Mouse (Mus musculus): ENCODE results near the gene Slco2a1. TPM values are rescaled to one million over a fixed set of nuclear protein-coding genes. Genes with fewer than 3 reads are reported as not detected.

The Slco2a1 gene
- polyA plus RNA-seq, 1 experiment from 2014 or later: 15.2 TPM

DNA sequence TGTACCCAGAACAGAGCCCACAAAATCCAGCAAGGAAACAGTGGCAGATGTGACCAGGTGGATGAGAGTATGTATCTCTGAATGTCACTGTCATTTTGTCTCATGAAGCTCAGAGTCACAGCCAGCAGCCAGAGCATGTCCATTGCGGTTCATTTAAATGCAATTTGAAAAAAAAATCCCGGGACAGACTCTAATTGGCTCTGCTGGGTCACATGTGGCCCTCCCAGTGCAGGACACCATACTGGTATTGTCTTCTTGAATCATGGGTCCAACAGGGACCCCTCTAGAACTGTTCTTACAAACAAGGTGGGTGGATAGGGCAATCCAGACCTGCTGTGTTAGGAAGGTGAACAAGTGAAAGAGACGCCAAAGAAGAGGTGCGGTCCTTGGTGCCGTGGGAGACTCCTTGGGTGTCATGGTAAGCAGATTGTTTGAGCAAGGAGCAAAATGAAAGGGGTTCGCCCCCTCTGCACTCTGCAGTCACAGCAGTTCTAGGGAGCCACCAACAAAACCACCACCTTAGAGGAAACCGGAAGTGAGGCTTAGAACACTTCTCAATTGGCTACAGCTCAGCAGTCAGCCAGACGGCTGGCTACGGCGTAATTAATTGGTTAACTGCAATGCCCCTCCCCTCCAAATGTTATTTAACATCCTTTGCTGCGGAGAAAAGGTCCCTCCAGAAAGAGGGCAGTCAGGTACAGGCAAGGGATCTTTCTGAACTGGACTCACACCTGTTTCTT, 38.8 kb downstream of the Slco2a1 start:
- no peak overlapping the region for H3K4me3 ChIP-seq (ENCODE audit: low read length)
- no peaks in the 10 kb centered on the region for H3K9me3 ChIP-seq (ENCODE audit: control insufficient read depth, low read length)
- H3K4me1 ChIP-seq (ENCODE audit: control insufficient read depth, insufficient read depth, low read length): peaks cover 7% of the 10 kb centered on the region; the same call in 1 of the 2 replicates
- H3K9ac ChIP-seq (ENCODE audit: low read depth, low read length): no peak overlapping the region
- H3K36me3 ChIP-seq (ENCODE audit: control insufficient read depth, insufficient read depth, low read length): no peaks in the 10 kb centered on the region
- no peak overlapping the region for H3K4me2 ChIP-seq (ENCODE audit: low read depth, low read length)
- H3K27ac ChIP-seq (ENCODE audit: low read length): no peak overlapping the region
- 75% methylated on average over 11 of the region's 11 CpGs for WGBS
- H3K27me3 ChIP-seq (replicated peaks; ENCODE audit: control insufficient read depth, insufficient read depth, low read length): no peaks in the 10 kb centered on the region
- no peak for ATAC-seq

DNA sequence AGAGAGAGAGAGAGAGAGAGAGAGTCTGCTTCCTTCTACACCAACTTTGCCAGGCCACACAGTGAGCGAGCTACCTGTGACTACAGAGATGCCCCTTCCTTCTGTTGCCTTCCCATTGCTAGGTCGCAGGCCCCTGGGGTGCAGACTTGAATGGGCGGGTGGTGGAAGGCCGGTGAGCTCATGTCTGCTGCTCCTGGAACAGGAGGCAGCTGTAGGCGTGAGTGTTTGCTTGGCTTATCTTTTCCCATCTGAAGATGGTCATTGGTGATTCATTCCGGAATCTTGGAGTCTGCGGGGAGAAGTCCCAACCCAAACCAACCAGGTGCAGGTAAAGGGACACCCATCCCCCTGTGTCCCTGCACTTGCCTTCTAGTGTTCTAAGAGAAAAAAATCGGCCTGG, 40.5 kb downstream of the Slco2a1 start:
- no peaks in the 10 kb centered on the region for H3K9me3 ChIP-seq (ENCODE audit: control insufficient read depth, low read length)
- peak; percentile 15; the same call in 1 of the 2 replicates for ATAC-seq
- WGBS: 50% methylated on average over 8 of the region's 8 CpGs

DNA sequence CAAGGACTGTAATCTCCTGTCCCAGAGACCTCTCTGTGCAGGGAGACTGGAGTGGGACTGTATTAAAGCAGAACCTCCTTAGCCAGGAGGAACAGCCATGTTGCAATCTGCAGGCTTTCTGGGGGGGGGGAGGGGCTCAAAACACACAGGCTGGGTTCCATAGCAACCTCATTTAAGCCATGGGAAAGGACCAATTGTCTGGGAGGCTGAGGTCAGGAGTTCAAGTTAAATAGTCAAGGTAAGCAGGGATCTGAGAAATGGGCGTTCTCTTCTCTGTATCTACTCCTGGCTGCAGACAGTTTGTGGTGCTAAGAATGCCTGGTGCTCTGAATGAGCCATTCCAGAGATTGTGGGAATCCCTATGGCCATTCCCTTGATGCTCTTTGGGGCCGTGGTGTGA, 41.5 kb downstream of the Slco2a1 start:
- Histone ChIP-seq H3K4me3 (ENCODE audit: low read length) (no peak overlapping the region), H3K36me3 (ENCODE audit: control insufficient read depth, insufficient read depth, low read length) (no peaks in the 10 kb centered on the region), H3K9me3 (ENCODE audit: control insufficient read depth, low read length) (no peaks in the 10 kb centered on the region), H3K4me1 (ENCODE audit: control insufficient read depth, insufficient read depth, low read length) (peaks cover 7% of the 10 kb centered on the region; the same call in 1 of the 2 replicates), H3K27ac (ENCODE audit: low read length) (no peak overlapping the region), H3K9ac (ENCODE audit: low read depth, low read length) (no peak overlapping the region), H3K4me2 (ENCODE audit: low read depth, low read length) (no peak overlapping the region), H3K27me3 (replicated peaks; ENCODE audit: control insufficient read depth, insufficient read depth, low read length) (no peaks in the 10 kb centered on the region)
- 68% methylated on average over 2 of the region's 2 CpGs for WGBS
- ATAC-seq: no peak

More for the DNA sequence above, 40.5 kb downstream of the Slco2a1 start:
- peaks cover 7% of the 10 kb centered on the region; the same call in 1 of the 2 replicates for H3K4me1 ChIP-seq (ENCODE audit: control insufficient read depth, insufficient read depth, low read length)
- no peak overlapping the region for H3K4me3 ChIP-seq (ENCODE audit: low read length)
- H3K36me3 ChIP-seq (ENCODE audit: control insufficient read depth, insufficient read depth, low read length): no peaks in the 10 kb centered on the region
- no peak overlapping the region for H3K27ac ChIP-seq (ENCODE audit: low read length)
- no peaks in the 10 kb centered on the region for H3K27me3 ChIP-seq (replicated peaks; ENCODE audit: control insufficient read depth, insufficient read depth, low read length)
- H3K9ac ChIP-seq (ENCODE audit: low read depth, low read length): no peak overlapping the region
- no peak overlapping the region for H3K4me2 ChIP-seq (ENCODE audit: low read depth, low read length)

DNA sequence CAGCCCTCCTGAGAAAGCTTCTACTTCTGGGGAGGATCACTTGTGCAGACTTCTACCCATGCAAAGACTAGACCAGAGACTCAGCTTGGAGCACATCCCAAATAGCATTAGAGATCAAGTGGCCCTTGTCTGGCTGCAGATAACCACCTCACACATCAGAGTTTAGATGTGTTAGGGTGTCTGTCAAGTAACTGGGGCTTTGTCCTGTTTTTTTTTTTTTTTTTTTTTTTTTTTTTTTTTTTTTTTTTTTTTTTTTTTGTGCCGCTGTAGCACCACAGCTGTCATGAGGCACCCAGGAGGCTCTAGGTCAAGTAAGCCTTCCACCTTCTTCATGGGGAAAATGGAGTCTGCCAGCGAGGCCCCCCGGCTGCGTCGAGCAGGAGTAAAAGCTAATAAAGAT, 42.7 kb downstream of the Slco2a1 start:
- 42% methylated on average over 5 of the region's 5 CpGs for WGBS
- Histone ChIP-seq H3K4me1 (ENCODE audit: control insufficient read depth, insufficient read depth, low read length) (peaks cover 7% of the 10 kb centered on the region; the same call in 1 of the 2 replicates), H3K4me2 (ENCODE audit: low read depth, low read length) (no peak overlapping the region), H3K27me3 (replicated peaks; ENCODE audit: control insufficient read depth, insufficient read depth, low read length) (no peaks in the 10 kb centered on the region), H3K4me3 (ENCODE audit: low read length) (no peak overlapping the region), H3K36me3 (ENCODE audit: control insufficient read depth, insufficient read depth, low read length) (no peaks in the 10 kb centered on the region), H3K27ac (ENCODE audit: low read length) (no peak overlapping the region), H3K9me3 (ENCODE audit: control insufficient read depth, low read length) (no peaks in the 10 kb centered on the region), H3K9ac (ENCODE audit: low read depth, low read length) (no peak overlapping the region)
- no peak for ATAC-seq

DNA sequence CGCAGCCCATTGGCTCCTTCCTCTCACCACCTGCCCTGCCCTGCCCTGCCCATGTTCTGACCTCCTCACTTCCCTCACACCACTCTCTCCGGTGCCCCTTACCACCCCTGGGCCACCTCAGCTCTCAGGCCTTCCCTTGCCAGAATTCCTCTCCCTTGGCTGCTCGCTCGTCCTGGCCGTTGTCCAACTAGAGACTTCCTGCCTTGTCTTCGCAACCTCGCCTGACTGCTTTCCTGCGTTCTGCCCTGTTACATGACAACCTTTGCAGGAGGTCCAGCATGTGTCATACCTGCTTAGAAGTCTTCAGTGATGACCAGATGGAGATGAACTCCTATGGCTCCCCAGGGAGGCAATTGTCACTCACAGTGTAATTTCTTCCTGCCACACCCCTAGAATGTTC, 43.7 kb downstream of the Slco2a1 start:
- no peak; the same call in 1 of the 2 replicates for ATAC-seq
- no peak overlapping the region for H3K9ac ChIP-seq (ENCODE audit: low read depth, low read length)
- WGBS: 47% methylated on average over 8 of the region's 8 CpGs

DNA sequence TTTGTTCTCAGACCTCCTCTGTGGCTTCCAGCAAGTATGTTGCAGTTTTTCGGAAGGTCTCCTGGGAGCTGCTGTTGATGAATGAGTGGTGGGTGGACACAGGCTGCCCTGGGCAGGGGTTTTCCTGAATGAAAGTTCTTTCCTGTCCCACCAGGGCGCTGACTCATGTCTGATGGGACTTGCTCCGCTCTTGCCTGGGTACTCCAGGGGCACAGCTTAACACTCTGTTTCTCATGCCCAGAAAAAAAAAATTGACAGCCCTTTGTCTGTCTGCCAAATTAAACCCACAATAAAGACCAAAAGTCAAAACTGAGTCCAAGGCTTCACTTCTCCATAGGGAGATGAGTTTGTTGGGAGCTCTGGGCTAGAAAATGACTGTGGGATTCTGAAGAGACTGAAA, 44.9 kb downstream of the Slco2a1 start:
- WGBS: 80% methylated on average over 3 of the region's 3 CpGs
- Histone ChIP-seq H3K27ac (ENCODE audit: low read length) (no peak overlapping the region), H3K4me3 (ENCODE audit: low read length) (no peak overlapping the region), H3K9me3 (ENCODE audit: control insufficient read depth, low read length) (no peaks in the 10 kb centered on the region), H3K9ac (ENCODE audit: low read depth, low read length) (no peak overlapping the region), H3K36me3 (ENCODE audit: control insufficient read depth, insufficient read depth, low read length) (no peaks in the 10 kb centered on the region), H3K4me2 (ENCODE audit: low read depth, low read length) (no peak overlapping the region), H3K27me3 (replicated peaks; ENCODE audit: control insufficient read depth, insufficient read depth, low read length) (no peaks in the 10 kb centered on the region), H3K4me1 (ENCODE audit: control insufficient read depth, insufficient read depth, low read length) (peaks cover 7% of the 10 kb centered on the region; the same call in 1 of the 2 replicates)
- no peak for ATAC-seq

More for the DNA sequence above, 43.7 kb downstream of the Slco2a1 start:
- H3K36me3 ChIP-seq (ENCODE audit: control insufficient read depth, insufficient read depth, low read length): no peaks in the 10 kb centered on the region
- no peak overlapping the region for H3K4me2 ChIP-seq (ENCODE audit: low read depth, low read length)
- H3K4me3 ChIP-seq (ENCODE audit: low read length): no peak overlapping the region
- no peaks in the 10 kb centered on the region for H3K9me3 ChIP-seq (ENCODE audit: control insufficient read depth, low read length)
- peaks cover 7% of the 10 kb centered on the region; the same call in 1 of the 2 replicates for H3K4me1 ChIP-seq (ENCODE audit: control insufficient read depth, insufficient read depth, low read length)
- no peak overlapping the region for H3K27ac ChIP-seq (ENCODE audit: low read length)
- no peaks in the 10 kb centered on the region for H3K27me3 ChIP-seq (replicated peaks; ENCODE audit: control insufficient read depth, insufficient read depth, low read length)

DNA sequence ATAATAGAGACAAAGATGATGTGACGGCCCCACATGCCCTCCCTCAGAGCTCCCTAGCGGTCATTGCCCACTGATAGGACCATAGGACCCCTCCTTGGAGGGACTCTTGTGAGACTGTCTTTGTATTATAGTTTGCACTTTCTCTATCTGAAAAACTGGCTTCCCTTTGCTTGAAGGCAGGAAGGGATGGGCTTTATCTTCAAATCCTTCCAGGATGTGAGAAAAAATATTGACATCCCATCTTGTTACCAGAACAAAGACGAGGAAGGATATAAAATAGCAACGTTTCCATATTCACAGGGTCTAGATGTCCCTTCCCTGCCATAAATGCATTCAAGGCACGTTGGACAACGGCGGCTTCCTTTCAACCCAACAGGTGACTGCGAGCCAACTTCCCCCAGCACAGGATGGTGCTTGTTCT, 48.5 kb downstream of the Slco2a1 start:
- no peaks in the 10 kb centered on the region for H3K9me3 ChIP-seq (ENCODE audit: control insufficient read depth, low read length)
- ATAC-seq: no peak
- 76% methylated on average over 8 of the region's 8 CpGs for WGBS

DNA sequence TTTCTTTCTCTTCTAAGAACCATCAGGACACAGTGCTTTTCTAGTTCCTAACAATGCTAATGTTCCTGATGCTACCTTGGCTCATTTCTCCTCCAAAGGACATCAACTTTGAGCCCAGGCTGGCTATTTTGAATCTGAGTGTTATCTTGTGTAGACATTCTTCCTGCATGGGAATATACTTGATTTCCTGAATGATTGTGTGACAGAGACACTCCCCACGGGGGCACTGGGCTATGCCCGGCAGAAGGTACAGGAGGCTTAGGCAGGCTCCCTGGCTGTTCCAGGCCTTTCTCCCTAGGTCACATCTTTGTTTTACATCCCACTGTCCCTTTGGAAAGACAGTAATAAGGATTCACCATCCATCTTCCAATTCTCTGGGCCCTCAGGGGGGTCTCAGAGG, 49.8 kb downstream of the Slco2a1 start:
- Histone ChIP-seq H3K9ac (ENCODE audit: low read depth, low read length) (no peak overlapping the region), H3K4me3 (ENCODE audit: low read length) (no peak overlapping the region), H3K27me3 (replicated peaks; ENCODE audit: control insufficient read depth, insufficient read depth, low read length) (no peaks in the 10 kb centered on the region), H3K9me3 (ENCODE audit: control insufficient read depth, low read length) (no peaks in the 10 kb centered on the region), H3K27ac (ENCODE audit: low read length) (no peak overlapping the region), H3K4me1 (ENCODE audit: control insufficient read depth, insufficient read depth, low read length) (no peaks in the 10 kb centered on the region; the same call in 1 of the 2 replicates), H3K4me2 (ENCODE audit: low read depth, low read length) (no peak overlapping the region), H3K36me3 (ENCODE audit: control insufficient read depth, insufficient read depth, low read length) (no peaks in the 10 kb centered on the region)
- ATAC-seq: no peak
- 62% methylated on average over 2 of the region's 2 CpGs for WGBS

More for the DNA sequence above, 48.5 kb downstream of the Slco2a1 start:
- Histone ChIP-seq H3K4me1 (ENCODE audit: control insufficient read depth, insufficient read depth, low read length) (peaks cover 1% of the 10 kb centered on the region; the same call in 1 of the 2 replicates), H3K4me3 (ENCODE audit: low read length) (no peak overlapping the region), H3K4me2 (ENCODE audit: low read depth, low read length) (no peak overlapping the region), H3K27me3 (replicated peaks; ENCODE audit: control insufficient read depth, insufficient read depth, low read length) (no peaks in the 10 kb centered on the region), H3K36me3 (ENCODE audit: control insufficient read depth, insufficient read depth, low read length) (no peaks in the 10 kb centered on the region), H3K9ac (ENCODE audit: low read depth, low read length) (no peak overlapping the region), H3K27ac (ENCODE audit: low read length) (no peak overlapping the region)

DNA sequence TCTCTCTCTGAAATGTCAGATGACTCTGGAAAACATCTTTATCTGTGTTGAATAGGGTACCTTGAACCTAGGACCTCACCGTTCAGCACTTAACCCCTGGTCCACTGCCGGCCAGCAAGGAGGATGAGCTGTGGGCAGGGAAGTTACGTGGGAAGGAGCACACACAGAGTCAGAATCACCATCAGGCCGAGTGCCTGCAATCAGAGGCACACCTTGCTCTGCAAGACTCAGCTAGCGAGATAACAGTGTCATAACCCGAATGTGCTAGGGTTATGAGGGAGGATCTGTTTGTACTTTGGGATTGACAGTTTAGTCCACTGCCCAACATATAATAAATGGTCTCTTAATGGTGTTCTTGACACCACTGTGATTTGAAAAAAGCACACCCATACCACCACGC, 50.2 kb downstream of the Slco2a1 start:
- no peaks in the 10 kb centered on the region for H3K9me3 ChIP-seq (ENCODE audit: control insufficient read depth, low read length)
- peak; percentile 76 for ATAC-seq
- WGBS: 62% methylated on average over 7 of the region's 7 CpGs
- H3K36me3 ChIP-seq (ENCODE audit: control insufficient read depth, insufficient read depth, low read length): no peaks in the 10 kb centered on the region
- no peak overlapping the region for H3K4me3 ChIP-seq (ENCODE audit: low read length)
- no peaks in the 10 kb centered on the region for H3K27me3 ChIP-seq (replicated peaks; ENCODE audit: control insufficient read depth, insufficient read depth, low read length)
- no peak overlapping the region for H3K9ac ChIP-seq (ENCODE audit: low read depth, low read length)
- no peak overlapping the region for H3K27ac ChIP-seq (ENCODE audit: low read length)
- H3K4me1 ChIP-seq (ENCODE audit: control insufficient read depth, insufficient read depth, low read length): no peaks in the 10 kb centered on the region; the same call in 1 of the 2 replicates
- no peak overlapping the region for H3K4me2 ChIP-seq (ENCODE audit: low read depth, low read length)
